29 mouse cellular contexts compared by ENCODE assay signal in the genomic region with DNA sequence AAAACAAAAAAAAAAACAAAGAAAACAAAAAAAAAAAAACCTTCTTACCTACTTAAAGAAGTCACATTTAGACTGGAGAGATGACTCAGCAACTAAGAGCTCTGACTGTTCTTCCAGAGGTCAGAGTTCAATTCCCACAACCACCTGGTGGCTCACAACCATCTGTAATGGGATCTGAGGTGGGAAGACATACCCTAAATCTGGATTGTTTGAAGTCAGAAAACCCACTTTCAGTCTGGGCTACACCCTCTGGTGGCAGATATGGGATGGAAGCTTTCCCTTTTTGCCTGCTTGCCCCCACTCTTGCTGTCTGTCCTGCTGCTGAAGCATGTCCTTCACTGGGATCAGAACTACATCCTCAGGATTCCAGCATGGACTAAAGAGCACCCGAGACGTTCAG. TPM values are rescaled to one million over a fixed set of nuclear protein-coding genes. Genes with fewer than 3 reads are reported as not detected.
A peak's percentile ranks its signal among the peaks of the same experiment; 100 is the strongest.
DNase-seq lines count a peak whose midpoint lies in the region; ATAC-seq and TF ChIP-seq lines count a peak whose summit lies in the region.
"Had no signal": no experiment of that assay in that cellular context is flagged by ENCODE, and none has a peak within 500 bp of the region (broad histone marks: within the 10 kb centered on the region; RNA-seq: fewer than 3 reads in every experiment).

No protein-coding gene starts in this region.

- TF ChIP-seq POLR2A in kidney, adult 2 months (IDR thresholded peaks at IDR 0.05; ENCODE audit: low read depth, low read length) = no peak

- H3K27me3 ChIP-seq in kidney, postnatal 0 days (ENCODE audit: insufficient read depth, low read length) = no peaks in the 10 kb centered on the region
- H3K27me3 ChIP-seq in kidney, adult 2 months (replicated peaks; ENCODE audit: control insufficient read depth, insufficient read depth, low read length) = no peaks in the 10 kb centered on the region
- H3K27me3 ChIP-seq: embryonic facial prominence, embryonic 12.5 days; forebrain, embryonic 15.5 days; limb, embryonic 15.5 days; liver, embryonic 13.5 days; neural tube, embryonic 12.5 days; Patski had no signal

- H3K4me3 ChIP-seq in kidney, postnatal 0 days (replicated peaks; ENCODE audit: low read depth, low read length) = no peak overlapping the region
- H3K4me3 ChIP-seq in kidney, adult 2 months (ENCODE audit: insufficient read depth, low read depth, low read length) = no peak overlapping the region
- H3K4me3 ChIP-seq: embryonic facial prominence, embryonic 12.5 days; forebrain, embryonic 15.5 days; gastrocnemius, adult 2 months; limb, embryonic 10.5 days; limb, embryonic 15.5 days; liver, embryonic 13.5 days; myocyte; neural tube, embryonic 12.5 days had no signal

- no peaks in the 10 kb centered on the region for H3K4me1 ChIP-seq in kidney, postnatal 0 days (replicated peaks; ENCODE audit: insufficient read depth, low read length)
- no peaks in the 10 kb centered on the region for H3K4me1 ChIP-seq in kidney, adult 2 months (ENCODE audit: control insufficient read depth, insufficient read depth, low read length)
- H3K4me1 ChIP-seq: embryonic facial prominence, embryonic 12.5 days; limb, embryonic 15.5 days; liver, embryonic 13.5 days; neural tube, embryonic 12.5 days had no signal

- ATAC-seq in kidney, postnatal 0 days (replicated peaks; ENCODE audit: low FRiP score, low read depth) = no peak
- ATAC-seq: forebrain, embryonic 15.5 days; midbrain, embryonic 16.5 days; Patski had no signal

- no peak overlapping the region for H3K4me2 ChIP-seq in kidney, postnatal 0 days (ENCODE audit: low read length)
- H3K4me2 ChIP-seq: embryonic facial prominence, embryonic 12.5 days; forebrain, embryonic 15.5 days; limb, embryonic 15.5 days; liver, embryonic 13.5 days; midbrain, embryonic 11.5 days; neural tube, embryonic 12.5 days had no signal

- H3K9ac ChIP-seq in kidney, postnatal 0 days (ENCODE audit: low read depth, low read length) = no peak overlapping the region
- H3K9ac ChIP-seq: embryonic facial prominence, embryonic 12.5 days; forebrain, embryonic 15.5 days; limb, embryonic 15.5 days; liver, embryonic 13.5 days; neural tube, embryonic 12.5 days had no signal

- H3K27ac ChIP-seq in kidney, postnatal 0 days = no peak overlapping the region
- H3K27ac ChIP-seq in kidney, adult 2 months (ENCODE audit: insufficient read depth, low read depth, low read length) = no peak overlapping the region
- H3K27ac ChIP-seq: embryonic facial prominence, embryonic 12.5 days; forebrain, embryonic 15.5 days; gastrocnemius, adult 2 months; limb, embryonic 10.5 days; limb, embryonic 15.5 days; liver, embryonic 13.5 days; neural tube, embryonic 12.5 days had no signal

- DNase-seq in heart, adult 11 months = peak; percentile 50
- DNase-seq in heart, postnatal 14 days = no peak
- DNase-seq in kidney, postnatal 0 days (ENCODE audit: low spot score) = no peak
- DNase-seq in kidney, adult 2 months = no peak
- DNase-seq in ES-CJ7 (ENCODE audit: low read depth, low spot score) = peak; percentile 62
- peak; percentile 32 for DNase-seq in ZHBTc4 (ENCODE audit: low read depth, low spot score)
- DNase-seq in retina, postnatal 1 day = no peak
- DNase-seq: adrenal gland, postnatal 25 days; cerebellum, adult 11-12 months; cerebellum, adult 9-11 months; embryo, embryonic 11 days; gastrocnemius, adult 2 months; gastrocnemius, postnatal 36 days; kidney, adult 11 months; liver, embryonic 13.5 days; lung, adult 18-20 months; lung, postnatal 14 days; right cerebral cortex, postnatal 4 days; thymus, adult 2 months; thymus, postnatal 4 days had no signal

- 0 out of 2 replicates have a peak, but pooled peaks have one; percentile 10 for TF ChIP-seq CTCF in kidney, postnatal 0 days (IDR thresholded peaks at IDR 0.05; ENCODE audit: low read depth)
- TF ChIP-seq CTCF in kidney, adult 2 months (conservative IDR thresholded peaks at IDR 0.05; ENCODE audit: insufficient read depth, insufficient read length, low read depth, low read length) = no peak

- 62% methylated on average over 2 of the region's 2 CpGs for WGBS in kidney, postnatal 0 days
- WGBS in kidney, adult 2 months = 57% methylated on average over 2 of the region's 2 CpGs

- intact Hi-C loops in heart, postnatal 14 days (cut with DNase I) = no loop called here

- H3K36me3 ChIP-seq in kidney, postnatal 0 days (ENCODE audit: insufficient read depth, low read length) = no peaks in the 10 kb centered on the region
- H3K36me3 ChIP-seq in kidney, adult 2 months (ENCODE audit: control insufficient read depth, insufficient read depth, low read length) = no peaks in the 10 kb centered on the region
- H3K36me3 ChIP-seq: embryonic facial prominence, embryonic 12.5 days; forebrain, embryonic 15.5 days; limb, embryonic 15.5 days; liver, embryonic 13.5 days; neural tube, embryonic 12.5 days had no signal

- H3K9me3 ChIP-seq in kidney, postnatal 0 days (replicated peaks; ENCODE audit: low read length) = no peaks in the 10 kb centered on the region
- H3K9me3 ChIP-seq: embryonic facial prominence, embryonic 12.5 days; forebrain, embryonic 15.5 days; limb, embryonic 10.5 days; limb, embryonic 15.5 days; liver, embryonic 13.5 days; neural tube, embryonic 12.5 days had no signal

RNA-seq across cellular contexts. Expression of a gene that starts 31.3 kb away (rescaled TPM):
- 10 to 100 TPM; 17.3 to 18.9 TPM for total RNA-seq in heart, postnatal 14 days (2021)
- polyA plus RNA-seq in kidney, postnatal 0 days (2015; fragmentation: Nextera tagmentation; extraction: Ambion mirVana) = 8.0 and 9.1 TPM in 2 replicates
- 10.4 and 12.5 TPM in 2 replicates for polyA plus RNA-seq in kidney, adult 2 months (2012; rRNA removed)

Comparison
In these comparisons a context has a peak if more than half of its experiments do, and no peak if none do; other contexts are left out.
1. DNase-seq: peak in heart, adult 11 months (single experiment), ES-CJ7 (single experiment) and ZHBTc4 (single experiment); none in heart, postnatal 14 days (0 of 2), kidney, postnatal 0 days (single experiment), kidney, adult 2 months (single experiment) and retina, postnatal 1 day (single experiment).